Mouse (Mus musculus) gastrocnemius, adult 18-20 months (tissue): ENCODE data around the gene Ccdc154. TPM values are rescaled to one million over a fixed set of nuclear protein-coding genes. Genes with fewer than 3 reads are reported as not detected.

Experiments
- DNase-seq: peaks from one replicate; pipeline ENCODE4 v3.0.0; 2021; ENCODE audit warnings: low spot score
- total RNA-seq, 2 experiments: library from RNA; stranded (reverse); gene quantifications; 2 replicates each; pipeline ENCODE4 v1.2.3; 2021

Gene Ccdc154
- total RNA-seq, 2 experiments from 2014 or later = not detected

- peak; percentile 98 for DNase-seq
These were observed 21.9 kb downstream of the Ccdc154 start, which contains the start of gene BC003965 for GRCm38 (mm10) chr17:25184129-25184691. TSS of gene BC003965 (plus strand) at chr17:25184554.

GRCm38 (mm10) chr17:25184961-25185360 is 22.7 kb downstream of the Ccdc154 start:
- no peak for DNase-seq

GRCm38 (mm10) chr17:25187784-25188149 is 25.5 kb downstream of the Ccdc154 start:
- DNase-seq = no peak

- DNase-seq = peak; percentile 55
These were observed 26.1 kb downstream of the Ccdc154 start, which contains the start of gene Unkl for GRCm38 (mm10) chr17:25188150-25189031. TSS of gene Unkl (plus strand) at chr17:25188397.

GRCm38 (mm10) chr17:25189091-25189490 is 26.8 kb downstream of the Ccdc154 start:
- DNase-seq = no peak

GRCm38 (mm10) chr17:25202401-25202800 is 40.1 kb downstream of the Ccdc154 start:
- DNase-seq = no peak

GRCm38 (mm10) chr17:25210006-25210405 is 47.7 kb downstream of the Ccdc154 start:
- no peak for DNase-seq

GRCm38 (mm10) chr17:25210680-25211466 is 48.6 kb downstream of the Ccdc154 start:
- DNase-seq = peak; percentile 76

GRCm38 (mm10) chr17:25211705-25212104 is 49.4 kb downstream of the Ccdc154 start:
- DNase-seq = no peak

GRCm38 (mm10) chr17:25215431-25215830 is 53.2 kb downstream of the Ccdc154 start:
- no peak for DNase-seq

- no peak for DNase-seq
These were observed 56.7 kb downstream of the Ccdc154 start for GRCm38 (mm10) chr17:25218967-25219366.

- DNase-seq = no peak
These were observed 57.4 kb downstream of the Ccdc154 start for GRCm38 (mm10) chr17:25219492-25220295.

GRCm38 (mm10) chr17:25220746-25221145 is 58.5 kb downstream of the Ccdc154 start:
- DNase-seq = no peak

Other genes starting within 250 kb of the Ccdc154 start
- 10 to 100 TPM; 13.2 to 14.5 TPM for gene Mapk8ip3, start 225.5 kb upstream of the Ccdc154 start, total RNA-seq
- 1 to 10 TPM; 3.9 to 5.9 TPM for gene Jpt2, start 201.8 kb upstream of the Ccdc154 start, total RNA-seq
- gene Cramp1l, start 146.7 kb upstream of the Ccdc154 start, total RNA-seq = 1 to 10 TPM; 6.8 to 7.6 TPM
- 1 to 10 TPM; 1.9 to 2.1 TPM for gene Ift140, start 146.4 kb upstream of the Ccdc154 start, total RNA-seq
- gene Tmem204, start 78.9 kb upstream of the Ccdc154 start, total RNA-seq = 10 to 100 TPM; 10.8 to 18.8 TPM
- 1 to 10 TPM; 4.0 to 6.0 TPM for gene Telo2, start 46.5 kb upstream of the Ccdc154 start, total RNA-seq
- 1 to 10 TPM; 1.1 to 1.5 TPM for gene Ptx4, start 41.7 kb upstream of the Ccdc154 start, total RNA-seq
- gene Clcn7, start 29.1 kb upstream of the Ccdc154 start, total RNA-seq = 10 to 100 TPM; 15.0 to 16.0 TPM
- gene Gm38655, start 13.0 kb downstream of the Ccdc154 start, total RNA-seq = not detected
- 10 to 100 TPM; 12.7 to 14.5 TPM for gene BC003965, start 22.1 kb downstream of the Ccdc154 start, total RNA-seq
- gene Unkl, start 25.9 kb downstream of the Ccdc154 start, total RNA-seq = 1 to 10 TPM; 5.3 to 5.8 TPM
- gene Gnptg, start 77.7 kb downstream of the Ccdc154 start, total RNA-seq = 10 to 100 TPM; 14.1 to 15.6 TPM
- gene Tsr3, start 77.7 kb downstream of the Ccdc154 start, total RNA-seq = 10 to 100 TPM; 16.7 to 18.3 TPM
- under 1 TPM; 0.14 to 0.21 TPM for gene Baiap3, start 93.9 kb downstream of the Ccdc154 start, total RNA-seq
- gene Ube2i, start 112.2 kb downstream of the Ccdc154 start, total RNA-seq = 10 to 100 TPM; 57.0 to 61.5 TPM
- gene Prss34, start 135.9 kb downstream of the Ccdc154 start, total RNA-seq = under 1 TPM; 0.55 to 0.66 TPM
- gene Prss28, start 146.2 kb downstream of the Ccdc154 start, total RNA-seq = not detected
- gene Prss29, start 156.2 kb downstream of the Ccdc154 start, total RNA-seq = not detected
- gene Tpsab1, start 183.1 kb downstream of the Ccdc154 start, total RNA-seq = 1 to 10 TPM; 2.0 to 3.4 TPM
- 1 to 10 TPM; 4.7 to 5.8 TPM for gene Tpsb2, start 203.8 kb downstream of the Ccdc154 start, total RNA-seq
- gene Tpsg1, start 206.8 kb downstream of the Ccdc154 start, total RNA-seq = under 1 TPM; 0.30 to 0.31 TPM